Mouse (Mus musculus) heart, postnatal 25 days (tissue): ENCODE results near the gene Timm13. TPM values are rescaled to one million over a fixed set of nuclear protein-coding genes. Genes with fewer than 3 reads are reported as not detected.
A peak's percentile ranks its signal among the peaks of the same experiment; 100 is the strongest.

Experiments used
- DNase-seq: peaks from one replicate; pipeline ENCODE4 v3.0.0; 2022; ENCODE audit warnings: low spot score
- intact Hi-C: fragments of 180-260 bp; cut with DNase I; formaldehyde crosslinking; loops from one replicate; pipeline ENCODE4 v1.15.1; 2025
- total RNA-seq, 2 experiments: library from RNA; stranded (reverse); gene quantifications; 2 replicates each; pipeline ENCODE4 v1.2.3; 2021

The Timm13 gene
- total RNA-seq = 100 to 1,000 TPM; 143 to 148 TPM

DNA sequence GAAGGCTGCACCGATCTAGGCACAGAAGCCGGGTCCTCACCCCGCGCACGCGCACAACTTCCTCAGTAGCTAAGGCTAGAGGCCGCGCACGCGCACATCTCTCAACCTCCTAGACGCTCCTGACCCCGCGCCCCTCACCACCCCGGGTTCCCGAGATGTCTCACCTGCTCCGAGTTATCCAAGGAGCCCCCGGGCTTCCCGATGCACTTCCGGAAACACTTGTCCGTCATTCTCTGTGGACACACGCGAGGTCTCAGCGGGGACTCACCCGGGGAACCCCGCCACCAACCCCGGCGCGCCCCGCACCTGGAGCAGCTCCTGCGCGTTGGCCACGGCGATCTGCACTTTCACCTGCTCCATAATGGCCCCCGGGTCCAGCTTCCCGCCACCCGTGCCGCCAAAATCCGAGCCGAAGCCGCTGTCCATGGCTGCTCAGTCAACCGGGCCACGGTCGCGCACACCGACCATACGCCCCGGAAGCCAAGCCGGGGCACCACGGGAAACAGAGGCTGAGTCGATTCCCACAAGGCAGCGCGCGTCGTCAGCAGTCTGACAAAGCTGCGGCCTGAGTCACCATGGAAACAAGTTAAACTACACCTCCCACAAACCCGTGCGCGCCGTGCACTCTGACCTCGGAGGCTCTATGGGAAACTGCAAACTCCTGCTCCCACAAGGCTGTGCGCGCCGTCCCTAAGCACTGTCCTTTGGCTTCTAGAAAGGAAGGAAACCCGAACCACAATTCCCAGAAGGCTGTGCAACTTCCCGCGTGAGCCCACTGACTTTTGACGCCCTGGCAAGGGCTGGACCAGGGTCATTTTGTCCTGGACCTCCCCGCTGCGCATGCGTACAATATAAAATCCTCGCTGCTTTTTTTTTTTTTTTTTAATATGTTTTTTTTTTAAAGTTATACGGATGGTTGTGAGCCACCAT is at the start of gene Timm13:
Gene Timm13 (minus strand): TSS at position 652 of the 930 bp plus-strand sequence.
- DNase-seq = peak; percentile 99
- intact Hi-C loops = no loop called here

DNA sequence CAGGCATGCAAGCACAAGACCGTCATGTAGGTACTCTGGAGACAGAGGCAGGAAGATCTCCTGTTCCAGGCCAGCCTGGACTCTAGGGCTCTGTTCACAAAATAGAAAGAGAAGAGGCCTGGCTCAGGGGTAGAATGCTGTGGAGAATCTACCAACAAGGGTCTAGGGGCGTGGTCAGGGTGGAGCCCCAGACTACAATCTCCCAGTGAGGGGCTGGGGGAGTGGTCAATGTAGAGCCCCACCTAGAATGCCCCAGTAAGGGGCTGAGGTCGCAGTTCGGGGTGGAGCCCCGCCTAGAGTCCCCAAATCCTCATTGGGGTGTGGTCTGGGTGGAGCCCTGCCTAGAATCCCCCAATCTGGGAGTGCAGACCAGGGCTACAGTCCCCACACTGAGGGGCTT is 49.5 kb upstream of the Timm13 start:
- intact Hi-C loops = no loop called here

DNA sequence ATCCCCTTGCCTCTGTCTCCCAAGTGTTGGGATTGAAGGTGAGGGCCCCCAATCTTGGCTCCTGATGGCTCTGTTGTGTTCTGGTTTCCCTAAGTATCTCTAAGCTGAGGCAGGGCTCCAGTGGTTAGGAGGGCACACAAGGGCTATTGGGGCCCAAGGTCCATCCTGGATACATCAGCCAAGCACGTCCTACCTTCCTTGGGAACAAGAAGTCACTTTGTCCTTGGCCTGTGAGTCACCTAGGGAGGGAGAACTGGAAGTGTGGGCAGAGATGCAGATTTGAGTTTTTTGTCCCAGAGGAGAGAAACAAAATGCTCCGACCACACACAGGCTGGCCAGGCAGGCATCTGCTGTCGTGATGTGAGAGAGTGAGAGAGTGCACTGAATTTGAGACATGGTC is 48.3 kb upstream of the Timm13 start:
- no peak for DNase-seq
- intact Hi-C loops = no loop called here

More for the DNA sequence above, 49.5 kb upstream of the Timm13 start:
- DNase-seq = no peak

DNA sequence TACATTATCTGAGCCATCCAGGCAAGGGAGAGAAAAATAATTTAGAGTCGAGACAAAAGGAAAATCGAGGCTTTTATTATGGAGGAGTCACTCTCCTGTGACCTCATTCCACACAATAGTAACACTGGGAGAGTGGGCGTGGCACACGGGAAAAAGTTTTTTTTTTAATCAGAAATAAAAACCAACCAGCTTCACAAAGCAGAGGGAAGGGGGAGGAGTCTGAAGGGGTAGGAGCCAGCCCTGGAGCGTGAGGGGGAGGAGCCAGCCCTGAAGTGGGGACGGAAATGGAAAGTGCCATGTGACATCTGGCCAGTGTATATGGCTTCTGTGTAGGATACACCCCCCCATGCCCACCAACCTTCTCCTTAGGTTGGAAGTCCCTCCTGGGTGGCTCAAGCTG is 47.8 kb upstream of the Timm13 start:
- no peak for DNase-seq
- intact Hi-C loops = no loop called here

DNA sequence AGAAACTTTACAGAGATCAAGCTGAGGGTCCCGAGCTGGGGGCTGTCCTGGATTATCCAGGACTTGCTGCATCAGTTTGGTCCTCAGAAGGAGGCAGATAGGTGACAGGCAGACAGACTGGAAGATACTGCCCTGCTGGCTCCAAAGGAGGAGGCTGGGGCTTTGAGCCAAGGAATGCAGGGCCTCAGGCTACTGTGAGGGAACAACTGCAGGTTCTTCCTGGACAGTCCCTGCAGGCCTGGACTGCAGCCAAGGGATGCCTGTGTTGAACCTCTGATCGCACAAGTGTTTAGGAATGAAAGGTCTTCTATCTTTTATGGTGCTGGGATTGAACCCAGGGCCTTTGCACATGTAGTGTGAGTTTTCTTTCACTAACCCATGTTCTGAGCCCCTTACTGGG is 47.0 kb upstream of the Timm13 start:
- intact Hi-C loops = no loop called here
- DNase-seq = no peak

DNA sequence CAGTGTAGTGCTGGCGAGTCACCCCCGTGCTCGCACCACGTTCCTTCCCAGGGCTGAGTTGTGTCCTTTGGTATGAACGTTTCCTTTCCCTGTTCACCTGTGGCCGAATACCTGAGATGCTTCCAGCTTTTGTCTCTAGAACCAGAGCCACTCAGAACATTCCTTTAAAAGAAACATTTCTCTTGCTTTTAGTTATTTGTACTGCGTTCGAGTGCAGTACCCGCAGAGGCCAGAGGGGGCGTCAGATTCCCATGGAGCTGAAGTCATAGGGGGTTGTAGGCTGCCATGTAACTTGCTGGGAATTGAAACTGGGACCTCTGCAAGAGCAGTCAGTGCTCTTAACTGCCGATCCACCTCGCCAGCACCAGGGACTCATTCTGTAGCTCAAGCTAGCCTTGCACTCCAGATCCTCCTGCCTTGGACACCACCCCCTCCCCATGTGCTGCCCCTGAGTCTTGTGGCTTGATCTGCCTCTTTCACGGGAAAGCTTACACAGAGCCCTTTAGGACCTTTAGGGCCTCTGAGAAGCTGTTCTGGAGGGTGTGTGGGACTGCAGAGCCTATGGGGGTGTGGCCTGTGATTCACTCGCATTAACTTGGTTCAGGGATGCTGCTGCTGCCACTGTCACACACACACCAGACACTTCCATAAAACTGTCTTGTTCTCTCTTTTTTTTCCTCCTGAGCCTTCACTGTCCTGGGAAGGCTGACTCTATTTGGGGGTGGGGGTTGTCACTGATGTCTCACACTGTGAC is 46.1 kb upstream of the Timm13 start:
- DNase-seq = no peak
- intact Hi-C loops = no loop called here

DNA sequence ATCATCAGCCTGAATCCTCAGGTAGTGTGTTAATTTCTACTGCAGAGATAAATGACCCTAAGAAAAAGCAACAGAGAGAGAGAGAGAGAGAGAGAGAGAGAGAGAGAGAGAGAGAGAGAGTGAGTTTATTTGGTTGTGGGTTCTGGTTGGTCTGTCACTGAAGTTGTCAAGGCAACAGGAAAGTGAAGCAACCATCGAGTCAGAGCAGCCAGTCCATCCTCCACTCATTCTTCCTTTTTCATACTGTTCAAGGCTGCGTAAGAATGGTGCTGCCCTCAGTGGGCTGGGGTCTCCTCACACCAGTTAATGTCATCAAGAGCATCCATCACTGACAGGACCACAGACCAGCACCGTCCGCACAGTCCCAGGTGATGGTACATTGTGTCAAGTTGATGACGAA is 43.5 kb upstream of the Timm13 start:
- intact Hi-C loops = no loop called here
- DNase-seq = no peak

DNA sequence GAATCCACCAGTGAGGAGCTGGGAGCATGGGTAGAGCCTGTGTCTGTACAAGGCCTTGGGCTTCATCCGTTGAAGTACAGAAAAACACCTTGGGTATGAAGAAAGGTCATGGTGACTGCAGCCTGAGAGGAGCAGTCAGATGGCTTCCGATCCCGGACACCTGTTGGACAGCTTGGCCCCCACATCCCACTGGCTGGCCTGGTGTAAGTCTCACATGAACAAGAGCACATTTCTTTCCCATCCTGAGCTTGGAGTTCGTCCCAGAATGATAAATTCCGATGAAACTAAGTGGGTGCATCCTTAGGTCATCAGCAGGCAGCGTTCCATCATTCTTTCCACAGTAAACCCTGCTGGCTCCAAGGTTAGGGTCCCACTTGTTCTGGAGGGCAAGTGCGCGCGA is 42.9 kb upstream of the Timm13 start:
- intact Hi-C loops = no loop called here
- DNase-seq = no peak

DNA sequence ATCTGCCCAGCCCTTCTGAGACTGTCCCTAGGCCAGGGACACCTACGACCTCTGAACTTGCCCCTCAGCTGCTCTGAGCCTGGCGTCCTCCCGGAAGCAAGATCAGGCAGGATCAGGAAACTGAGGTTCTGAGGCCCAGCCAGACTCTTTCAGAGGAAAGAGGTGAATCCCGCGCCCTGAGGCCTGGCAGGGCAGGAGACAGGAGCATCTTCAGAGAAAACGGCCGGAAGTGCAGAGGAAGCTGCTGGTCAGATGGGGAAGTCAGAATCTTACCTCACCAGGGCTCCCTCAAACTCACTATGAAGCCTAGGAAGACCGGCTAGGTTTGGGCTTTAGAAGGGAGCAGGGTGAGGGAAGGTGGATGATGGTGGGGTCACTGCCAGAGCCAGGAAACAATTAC is 42.1 kb upstream of the Timm13 start:
- intact Hi-C loops = no loop called here
- DNase-seq = no peak

DNA sequence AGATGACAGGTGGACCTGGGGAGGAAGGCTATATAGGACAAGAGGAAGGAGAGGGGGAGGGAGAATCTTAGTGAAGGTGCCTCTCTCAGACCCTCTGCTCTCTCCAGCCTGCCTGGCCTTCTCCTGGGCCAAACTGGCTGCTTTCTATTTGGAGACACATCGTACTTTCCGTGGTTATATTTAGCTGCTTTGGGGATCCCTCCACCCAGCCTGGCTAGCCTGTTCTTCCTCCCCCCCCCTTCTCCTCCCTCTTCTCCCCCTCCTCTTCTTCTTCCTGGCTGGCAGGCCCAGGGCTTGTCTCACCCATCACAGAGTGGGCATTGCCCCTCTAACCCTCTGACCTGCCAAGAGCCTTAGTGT is 40.2 kb upstream of the Timm13 start:
- DNase-seq = no peak

DNA sequence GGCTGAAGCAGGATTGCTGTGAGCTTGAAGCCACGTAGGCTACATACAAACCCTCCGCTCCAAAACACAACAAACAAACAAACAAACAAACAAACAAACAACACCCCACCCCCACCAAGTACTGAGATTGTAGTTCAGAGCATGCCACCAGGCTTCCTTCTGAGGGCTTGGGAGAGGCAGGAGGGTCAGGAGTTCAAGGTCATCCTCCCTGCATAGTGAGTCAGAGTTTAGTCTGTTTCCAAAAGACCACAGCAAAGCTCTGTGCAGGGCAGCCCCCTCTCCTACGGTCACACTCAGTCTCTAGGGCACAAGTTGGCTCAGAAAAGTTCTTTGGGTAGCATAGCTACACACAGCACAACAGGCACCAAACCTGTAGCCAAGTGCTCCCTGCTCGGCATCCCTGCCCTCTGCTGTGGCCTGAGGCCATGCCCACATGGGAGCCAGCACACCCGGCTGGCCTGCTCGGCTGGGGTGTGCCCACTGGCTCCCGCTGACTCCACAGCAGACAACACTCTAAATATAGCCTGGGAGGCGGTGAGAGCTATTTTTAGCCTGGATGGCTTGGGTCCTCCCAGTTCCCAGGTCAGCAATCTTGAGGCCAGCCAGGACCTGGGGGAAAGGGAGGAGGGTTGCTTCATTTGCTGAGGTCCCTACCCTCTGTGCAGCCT is 39.7 kb upstream of the Timm13 start:
- DNase-seq = peak; percentile 74
- intact Hi-C loops = no loop called here

More for the DNA sequence above, 40.2 kb upstream of the Timm13 start:
- intact Hi-C loops = no loop called here

DNA sequence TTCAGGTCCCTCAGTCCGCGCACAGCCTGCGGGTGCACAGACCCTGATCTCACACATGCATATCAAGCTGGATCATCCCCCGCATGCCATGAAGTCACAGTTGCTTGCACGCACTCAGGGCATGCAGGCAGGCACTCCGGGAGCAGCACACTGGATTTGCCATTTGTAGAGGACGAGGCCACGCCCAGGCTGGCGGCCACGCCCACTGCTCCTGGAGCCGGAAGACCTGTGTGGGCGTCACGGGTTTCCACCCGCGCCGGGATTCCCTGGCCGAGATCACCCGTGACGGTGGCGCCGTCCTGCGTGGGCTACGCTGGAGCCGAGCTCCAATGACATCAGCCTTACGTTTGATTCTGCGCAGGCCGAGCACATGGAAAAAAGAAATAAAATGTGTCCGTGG is 38.9 kb upstream of the Timm13 start:
- intact Hi-C loops = no loop called here
- peak; percentile 75 for DNase-seq

DNA sequence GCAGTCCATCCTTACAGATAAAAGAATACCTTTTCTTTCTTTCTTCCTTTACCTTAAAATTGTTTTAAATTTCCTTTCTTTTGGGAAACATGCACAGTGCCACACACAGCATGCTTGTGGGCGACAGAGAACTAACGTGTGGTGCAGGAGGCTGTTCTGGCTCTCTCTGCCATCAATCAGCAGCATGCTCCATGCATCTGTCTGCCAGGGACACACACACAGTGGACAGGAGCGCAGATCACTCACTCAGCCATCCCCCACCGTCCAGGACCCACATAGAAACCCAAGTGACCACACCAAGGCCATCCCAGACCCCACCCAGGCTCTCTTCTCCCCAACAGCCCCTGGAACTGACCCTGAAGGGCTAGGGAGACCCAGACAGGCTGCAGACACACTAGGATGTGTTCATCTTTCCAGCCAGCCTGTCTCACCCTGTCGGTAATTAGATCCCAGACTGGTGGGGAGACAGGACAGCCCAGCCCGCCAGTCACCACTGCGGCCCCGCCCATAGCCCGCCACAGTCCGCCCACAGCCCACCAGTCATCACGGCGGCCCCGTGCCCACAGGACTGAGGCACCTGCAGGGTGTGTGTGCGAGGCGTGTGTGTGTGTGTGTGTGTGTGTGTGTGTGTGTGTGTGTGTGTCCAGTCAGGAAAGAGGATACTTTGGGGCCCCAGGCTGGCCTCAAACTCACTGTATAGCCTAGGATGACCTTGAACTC is 38.2 kb upstream of the Timm13 start:
- intact Hi-C loops = no loop called here
- DNase-seq = no peak

DNA sequence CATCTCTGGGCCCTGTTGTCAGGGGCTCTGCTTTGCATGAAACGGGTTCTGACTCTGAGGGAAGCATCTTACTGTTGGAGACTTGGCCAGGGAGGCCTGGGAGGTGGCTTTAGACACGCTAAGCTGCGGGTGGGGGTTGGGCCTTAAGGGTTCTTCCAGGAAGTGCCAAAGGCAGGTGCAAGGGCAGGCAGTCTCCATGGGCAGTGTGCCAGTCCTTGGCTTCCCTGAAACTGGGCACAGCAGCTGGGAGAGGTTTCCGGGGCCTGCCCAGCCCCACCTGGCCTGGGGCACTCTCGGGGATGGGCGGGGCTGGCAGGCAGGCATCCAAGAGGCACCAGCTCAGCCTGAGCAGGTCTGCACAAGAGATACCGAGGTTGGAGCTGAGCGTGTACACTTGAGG is 36.9 kb upstream of the Timm13 start:
- no peak for DNase-seq

DNA sequence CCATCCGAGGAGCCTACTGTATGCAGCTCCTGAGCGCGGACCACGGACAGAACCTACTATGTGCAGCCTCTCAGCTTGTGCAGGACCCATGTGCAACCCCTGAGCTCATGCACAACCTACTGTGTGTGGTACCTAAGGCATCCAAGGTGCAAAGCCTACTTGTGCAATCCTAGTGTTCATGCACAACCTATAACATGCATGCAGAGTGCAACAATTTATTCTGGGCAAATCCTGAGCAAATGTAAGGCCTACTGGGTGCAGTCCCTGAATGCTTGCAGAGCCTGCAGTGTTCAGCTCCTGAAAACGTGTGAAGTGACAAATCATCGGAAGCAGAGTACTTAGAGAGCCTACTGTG is 36.0 kb upstream of the Timm13 start:
- intact Hi-C loops = no loop called here
- no peak for DNase-seq

More for the DNA sequence above, 36.9 kb upstream of the Timm13 start:
- intact Hi-C loops = no loop called here

DNA sequence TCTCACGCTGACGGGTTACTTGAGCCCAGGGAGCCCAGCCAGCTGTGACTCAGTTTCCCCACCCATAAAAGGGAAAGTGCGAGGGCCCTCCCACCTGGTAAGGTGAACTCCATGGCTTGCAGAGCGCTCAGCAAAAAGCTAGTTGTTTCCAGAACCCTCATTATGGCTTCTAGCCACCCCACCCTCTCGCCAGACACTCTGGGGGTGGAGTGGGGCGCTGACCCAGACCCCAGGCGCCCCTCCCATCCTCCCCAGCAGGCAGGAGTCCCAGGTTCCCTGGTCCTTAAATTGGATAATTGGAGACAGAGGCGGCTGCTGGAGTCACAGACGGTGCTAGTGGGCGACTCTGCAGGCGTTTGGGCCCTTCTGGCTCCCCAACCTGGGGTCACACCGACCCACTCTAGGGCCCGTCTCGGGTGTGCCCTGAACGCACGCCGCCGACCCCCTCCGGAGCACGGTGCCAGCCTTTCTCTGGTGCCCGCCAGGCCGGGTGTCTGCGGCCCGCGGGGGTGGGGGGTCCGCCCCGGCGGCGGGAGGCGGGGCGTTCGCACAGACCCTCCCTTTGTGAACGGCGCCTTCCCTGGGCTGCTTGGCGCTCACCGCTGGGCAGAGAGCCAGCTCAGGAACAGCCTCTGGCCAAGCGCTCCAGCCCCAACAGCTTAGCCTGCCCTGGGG is 35.5 kb upstream of the Timm13 start:
- intact Hi-C loops = no loop called here
- DNase-seq = no peak

DNA sequence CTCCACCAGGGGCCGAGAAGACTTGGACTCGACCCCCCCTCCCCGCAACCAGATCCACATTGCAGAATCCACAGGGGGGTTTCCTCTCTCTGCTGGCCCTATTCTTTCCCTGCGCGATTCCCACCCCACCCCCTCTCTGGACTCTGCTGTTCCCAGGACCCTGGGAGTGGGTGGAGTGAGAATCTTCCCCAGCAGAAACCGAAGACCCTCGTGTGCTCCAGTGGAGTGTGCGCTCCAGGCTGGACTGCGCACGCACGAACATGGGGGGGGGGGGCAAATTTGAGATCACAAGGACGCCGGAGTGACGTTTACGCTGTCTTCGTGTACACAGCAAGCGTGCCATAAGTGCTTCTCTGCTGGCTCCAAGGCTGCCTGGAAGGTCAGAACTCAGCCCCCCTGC is 34.9 kb upstream of the Timm13 start:
- intact Hi-C loops = no loop called here
- DNase-seq = no peak

DNA sequence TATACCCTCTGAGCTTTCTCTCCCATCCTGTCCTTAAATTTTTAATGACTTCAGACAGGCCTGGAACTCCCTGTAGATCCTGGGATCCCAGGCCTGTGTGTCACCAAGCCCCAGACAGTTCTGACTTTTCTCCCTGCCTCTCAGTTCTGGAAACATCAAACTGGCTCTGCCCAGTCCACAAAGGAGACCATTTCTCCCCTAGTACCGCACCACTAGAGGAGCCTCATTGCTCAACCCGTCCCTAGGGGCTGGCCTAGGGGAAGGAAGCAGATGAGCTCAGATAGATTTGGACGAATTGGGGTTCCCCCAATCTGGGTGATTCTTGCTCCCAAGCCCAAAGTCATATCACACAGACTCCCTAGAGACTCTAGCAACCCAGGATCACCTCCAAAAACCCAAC is 34.5 kb upstream of the Timm13 start:
- no peak for DNase-seq
- intact Hi-C loops = no loop called here

DNA sequence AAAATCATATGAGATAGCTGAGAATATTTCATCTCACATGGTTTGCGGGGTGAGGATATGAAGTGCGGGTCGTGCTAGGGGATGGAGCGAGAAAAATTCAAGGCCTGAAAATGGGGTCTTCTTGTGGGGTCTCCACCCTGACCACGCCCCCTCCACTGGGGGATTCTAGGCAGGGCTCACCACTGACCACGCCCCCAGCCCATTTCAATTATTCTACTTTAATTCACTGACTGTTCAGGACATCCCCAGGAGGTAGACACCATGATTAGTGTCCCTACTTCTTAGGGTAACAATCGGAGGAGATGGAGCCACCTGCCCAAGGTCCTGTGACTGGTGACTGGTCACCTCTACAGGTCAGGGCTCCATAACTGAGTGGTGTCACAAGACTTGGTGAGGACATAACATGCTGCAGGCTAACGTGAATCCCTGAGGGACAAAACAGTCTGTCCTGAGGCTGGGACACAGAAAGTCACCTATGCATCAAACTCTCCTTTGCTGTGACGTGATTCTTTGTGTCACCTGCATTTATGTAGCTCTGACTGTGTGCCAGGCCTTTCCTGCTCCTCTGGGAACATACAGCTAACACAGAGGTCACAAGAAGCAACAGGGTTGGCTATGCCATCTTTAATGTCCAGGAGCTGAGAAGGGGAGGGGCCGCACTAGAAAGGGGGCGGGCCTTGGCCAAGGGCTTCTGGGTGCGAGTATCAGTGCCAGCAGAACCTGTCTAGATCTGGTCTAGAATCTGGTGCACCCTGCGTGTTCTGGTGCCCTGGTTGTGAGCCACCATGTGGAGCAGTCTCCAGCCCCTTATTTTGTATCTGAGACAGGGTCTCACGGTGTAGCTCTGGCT is 33.6 kb upstream of the Timm13 start:
- no peak for DNase-seq
- intact Hi-C loops = no loop called here
